Mouse (Mus musculus) right cerebral cortex, postnatal 10 days (tissue): ENCODE results near the gene Cactin.
A peak's percentile ranks its signal among the peaks of the same experiment; 100 is the strongest.

Source experiments
- DNase-seq, 2 experiments: peaks; one replicate each; pipeline ENCODE4 v3.0.0; 2021; ENCODE audit warnings: low spot score in 2 of 2

Cactin gene

GRCm38 (mm10) chr10:81320550-81321347 lies at the start of gene Cactin:
TSS of gene Cactin (plus strand) at chr10:81321103.
- DNase-seq, result peak; percentile 100

- no peak for DNase-seq
Observed at GRCm38 (mm10) chr10:81272356-81272755, 48.5 kb upstream of the Cactin start.

- no peak for DNase-seq
Observed at GRCm38 (mm10) chr10:81273842-81274241, 47.1 kb upstream of the Cactin start.

- DNase-seq, result no peak
Observed at GRCm38 (mm10) chr10:81277676-81278075, 43.2 kb upstream of the Cactin start.

- DNase-seq, result no peak
Observed at GRCm38 (mm10) chr10:81279496-81279895, 41.4 kb upstream of the Cactin start.

GRCm38 (mm10) chr10:81284189-81284588 lies 36.7 kb upstream of the Cactin start:
- DNase-seq, result no peak

- no peak for DNase-seq
Observed at GRCm38 (mm10) chr10:81284719-81285118, 36.2 kb upstream of the Cactin start.

GRCm38 (mm10) chr10:81285694-81286450 lies 35.0 kb upstream of the Cactin start:
- peak; percentile 91 to 93 for DNase-seq

GRCm38 (mm10) chr10:81286586-81286985 lies 34.3 kb upstream of the Cactin start:
- DNase-seq, result no peak

- DNase-seq, result no peak
Observed at GRCm38 (mm10) chr10:81287513-81288157, 33.3 kb upstream of the Cactin start.

GRCm38 (mm10) chr10:81288601-81289000 lies 32.3 kb upstream of the Cactin start:
- DNase-seq, result no peak

GRCm38 (mm10) chr10:81289278-81289677 lies 31.6 kb upstream of the Cactin start:
- DNase-seq, result peak; percentile 78 to 82

GRCm38 (mm10) chr10:81289811-81290210 lies 31.1 kb upstream of the Cactin start:
- peak in 1 of 2 experiments; percentile 39 for DNase-seq

- DNase-seq, result peak in 1 of 2 experiments; percentile 52
Observed at GRCm38 (mm10) chr10:81290698-81291460, 30.0 kb upstream of the Cactin start.

GRCm38 (mm10) chr10:81291511-81292104 lies 29.3 kb upstream of the Cactin start, which contains the start of gene Tjp3:
TSS of gene Tjp3 (minus strand) at chr10:81291581.
- DNase-seq, result peak in 1 of 2 experiments; percentile 34

- peak; percentile 99 to 100 for DNase-seq
Observed at GRCm38 (mm10) chr10:81292554-81293333, 28.2 kb upstream of the Cactin start, which contains the start of gene Pip5k1c. TSS of gene Pip5k1c (plus strand) at chr10:81292963.

- no peak for DNase-seq
Observed at GRCm38 (mm10) chr10:81293334-81294030, 27.4 kb upstream of the Cactin start.

- DNase-seq, result peak in 1 of 2 experiments; percentile 34
Observed at GRCm38 (mm10) chr10:81294442-81294841, 26.5 kb upstream of the Cactin start.

- DNase-seq, result peak in 1 of 2 experiments; percentile 67
Observed at GRCm38 (mm10) chr10:81295185-81295584, 25.7 kb upstream of the Cactin start.
